Mouse (Mus musculus) spleen, postnatal 10 days (tissue): ENCODE measurements around the gene Phkg2.

ENCODE experiments used
- DNase-seq, 2 experiments: peaks; one replicate each; pipeline ENCODE4 v3.0.0; 2021 to 2022; ENCODE audit warnings: low spot score in 2 of 2

The Phkg2 gene

DNA sequence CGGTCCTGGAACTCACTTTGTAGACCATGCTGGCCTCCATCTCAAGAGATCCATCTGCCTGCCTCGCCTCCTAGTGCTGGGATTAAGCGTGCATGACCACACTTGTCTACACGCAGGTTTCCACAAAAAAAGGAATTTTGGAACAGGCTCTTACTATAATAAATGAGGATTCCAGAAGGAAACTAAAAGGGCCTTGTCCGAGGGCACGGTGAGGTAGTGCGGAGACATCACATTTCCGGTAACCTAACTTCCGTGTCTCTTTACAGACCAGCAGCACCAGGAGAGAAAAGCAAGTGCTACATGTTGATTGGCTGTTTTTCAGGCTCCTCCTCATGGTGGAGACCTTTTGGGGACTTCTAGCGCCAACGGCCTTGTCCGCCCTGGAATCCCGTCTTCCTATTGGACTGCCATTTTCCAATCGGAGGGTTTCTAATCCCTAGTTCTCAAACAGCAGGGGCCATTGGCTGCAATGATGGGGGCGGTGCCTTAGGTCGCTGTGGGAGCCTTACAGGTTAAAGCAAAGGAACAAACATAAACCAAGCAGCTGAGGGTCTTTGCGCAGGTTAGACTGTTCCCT lies at the start of gene Phkg2:
Gene Phkg2, plus strand, starts transcription at position 446 of the 577 bp plus-strand sequence.
- DNase-seq: peak; percentile 75 to 91

DNA sequence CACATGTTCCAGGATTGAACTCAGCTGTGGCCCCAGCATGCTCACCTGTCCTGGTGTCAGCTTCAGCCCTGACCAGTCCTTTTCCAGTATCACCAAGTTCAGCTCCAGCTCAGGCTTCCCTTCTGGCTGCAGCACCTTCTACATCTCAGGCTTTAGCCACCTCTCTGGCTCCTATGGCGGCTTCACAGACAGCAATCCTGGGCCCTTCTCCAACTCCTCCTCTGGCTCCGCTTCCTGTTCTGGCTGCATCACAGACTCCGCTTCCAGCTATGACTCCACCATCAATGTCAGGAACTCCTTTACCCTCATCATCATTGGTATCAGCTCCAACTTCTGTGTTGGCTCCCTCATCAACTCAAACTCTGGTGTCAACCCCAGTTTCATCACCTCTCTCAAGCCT lies 31.5 kb upstream of the Phkg2 start:
- DNase-seq: no peak

DNA sequence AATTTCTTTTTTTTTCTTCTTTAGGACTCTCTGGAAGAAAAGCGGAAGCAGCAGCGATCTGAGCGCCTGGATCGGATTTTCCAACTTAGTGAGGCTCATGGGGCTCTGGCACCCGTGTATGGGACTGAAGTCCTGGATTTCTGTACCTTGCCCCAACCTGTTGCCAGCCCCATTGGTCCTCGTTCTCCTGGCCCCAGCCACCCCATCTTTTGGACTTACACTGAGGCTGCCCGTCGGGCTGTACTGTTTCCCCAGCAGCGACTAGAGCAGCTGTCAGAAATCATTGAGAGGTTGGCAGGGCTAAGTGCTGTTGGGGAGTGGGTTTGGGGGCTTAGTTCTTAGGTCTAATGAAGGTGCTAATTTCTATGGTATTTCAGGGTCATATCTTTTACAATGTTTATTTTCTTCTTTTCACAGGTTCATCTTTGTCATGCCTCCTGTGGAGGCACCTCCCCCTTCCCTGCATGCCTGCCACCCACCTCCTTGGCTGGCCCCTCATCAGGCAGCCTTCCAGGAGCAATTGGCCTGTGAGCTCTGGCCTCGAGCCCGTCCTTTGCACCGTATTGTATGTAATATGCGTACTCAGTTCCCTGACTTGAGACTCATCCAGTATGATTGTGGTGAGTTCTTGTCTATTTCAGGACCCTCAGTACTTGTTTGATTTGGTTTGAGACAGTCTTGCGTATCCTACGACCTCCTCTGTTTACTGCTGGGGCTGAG lies 23.9 kb upstream of the Phkg2 start:
- DNase-seq: no peak

GRCm38 (mm10) chr7:127551558-127551957 lies 21.6 kb upstream of the Phkg2 start:
- DNase-seq: no peak

DNA sequence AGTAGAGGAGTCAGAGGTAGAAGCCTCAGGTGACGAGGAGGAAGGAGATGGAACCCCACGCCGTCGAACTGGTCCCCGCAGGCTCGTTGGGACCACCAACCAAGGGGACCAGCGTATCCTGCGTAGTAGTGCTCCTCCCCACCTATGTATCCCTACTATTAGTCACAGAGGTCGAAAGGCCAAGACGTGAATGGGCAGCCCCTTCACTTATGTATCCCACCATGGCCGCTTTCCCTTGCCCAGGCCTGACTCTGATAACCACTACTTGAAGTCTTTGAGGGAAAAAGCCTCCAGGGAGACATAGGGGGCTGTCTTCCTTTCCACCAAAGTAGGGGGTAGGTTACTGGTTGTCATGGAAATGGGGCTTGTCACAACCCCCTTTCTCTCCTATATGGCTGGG lies 12.6 kb upstream of the Phkg2 start:
- DNase-seq: no peak

DNA sequence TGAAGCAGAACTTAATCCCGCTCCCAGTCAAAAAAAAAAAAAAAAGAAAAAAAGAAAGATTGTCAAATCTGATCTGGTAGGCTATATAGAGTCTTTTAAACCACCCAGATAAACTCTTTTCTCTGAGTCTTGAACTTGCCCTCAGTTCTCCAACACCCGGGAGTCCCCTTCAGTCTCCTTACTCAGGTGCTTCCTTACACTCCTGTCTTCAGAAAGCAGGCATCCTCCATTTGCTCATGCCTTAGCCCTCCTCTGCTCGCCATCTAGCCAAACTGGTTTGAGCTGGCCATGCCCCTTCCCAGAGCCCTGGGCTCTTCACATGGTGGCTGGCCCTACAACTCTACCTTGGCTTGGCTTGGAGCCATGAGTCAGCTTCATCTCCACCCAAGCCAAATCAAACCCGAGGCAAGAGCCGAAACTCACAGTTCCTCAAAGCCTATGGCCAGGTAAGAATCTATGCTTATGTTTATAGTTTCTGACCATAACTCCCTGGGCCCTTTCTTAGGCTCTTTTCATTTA lies 11.7 kb upstream of the Phkg2 start, which contains the start of gene Tmem265:
Gene Tmem265, plus strand, starts transcription at position 51 of the 519 bp plus-strand sequence.
- DNase-seq: no peak

DNA sequence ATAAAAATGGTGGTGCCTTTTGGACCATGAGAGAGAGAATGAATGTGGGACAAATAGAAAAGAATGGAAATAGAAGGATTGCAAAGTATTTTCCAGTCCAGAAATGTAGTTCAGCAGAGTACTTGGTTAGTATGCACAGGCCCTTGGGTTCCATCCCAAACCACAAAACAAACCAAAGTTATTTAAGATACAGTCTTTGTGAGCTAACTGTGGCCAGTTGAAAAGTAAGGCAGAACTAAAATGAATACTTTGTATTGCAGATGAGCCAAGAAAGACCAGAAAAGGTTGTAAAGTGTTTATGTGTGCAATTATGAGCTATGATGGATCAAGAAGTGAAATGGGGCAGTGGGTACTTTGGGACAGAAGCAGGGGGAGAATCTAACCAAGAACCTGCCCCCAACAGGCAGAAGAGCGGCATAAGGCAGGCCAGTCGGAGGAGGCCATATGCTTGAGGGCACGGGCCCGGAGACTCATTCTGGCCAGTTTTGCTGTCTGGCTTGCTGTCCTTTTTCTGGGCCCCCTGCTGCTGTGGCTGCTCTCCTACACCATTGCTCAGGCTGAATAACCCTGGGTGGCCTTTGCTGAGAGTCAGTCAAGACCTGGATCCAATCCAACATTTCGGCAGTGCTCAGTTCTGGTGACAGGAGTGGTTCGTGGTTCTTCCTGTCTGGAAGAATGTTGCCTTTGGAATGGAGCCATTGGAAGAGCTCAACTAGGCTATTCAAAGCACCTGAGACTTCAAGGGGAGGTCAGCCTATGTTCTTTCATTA lies 8.6 kb upstream of the Phkg2 start:
- no peak for DNase-seq

DNA sequence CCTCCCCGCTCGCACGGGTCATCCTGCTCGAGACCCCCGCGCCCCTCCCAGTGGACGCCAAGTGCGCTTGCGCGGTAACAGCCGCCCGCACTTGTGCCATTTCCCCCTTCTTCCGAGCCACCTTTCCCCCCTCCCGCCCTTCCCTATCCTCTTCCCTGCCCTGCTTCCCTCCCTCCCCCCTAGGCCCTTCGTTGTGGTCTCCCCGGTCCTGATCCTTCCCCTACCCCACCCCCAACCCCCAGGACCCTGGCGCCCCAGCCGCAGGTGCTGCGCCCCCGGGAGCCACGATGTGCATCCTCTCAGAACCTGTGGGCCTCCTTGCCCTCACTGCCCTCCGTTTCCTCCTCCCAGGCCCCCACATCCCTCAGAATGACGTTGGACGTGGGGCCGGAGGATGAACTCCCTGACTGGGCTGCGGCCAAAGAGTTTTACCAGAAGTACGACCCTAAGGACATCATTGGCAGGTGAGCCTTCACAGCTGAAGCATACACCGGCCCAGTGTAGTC lies 416 bp downstream of the Phkg2 start:
- peak; percentile 47 to 52 for DNase-seq

DNA sequence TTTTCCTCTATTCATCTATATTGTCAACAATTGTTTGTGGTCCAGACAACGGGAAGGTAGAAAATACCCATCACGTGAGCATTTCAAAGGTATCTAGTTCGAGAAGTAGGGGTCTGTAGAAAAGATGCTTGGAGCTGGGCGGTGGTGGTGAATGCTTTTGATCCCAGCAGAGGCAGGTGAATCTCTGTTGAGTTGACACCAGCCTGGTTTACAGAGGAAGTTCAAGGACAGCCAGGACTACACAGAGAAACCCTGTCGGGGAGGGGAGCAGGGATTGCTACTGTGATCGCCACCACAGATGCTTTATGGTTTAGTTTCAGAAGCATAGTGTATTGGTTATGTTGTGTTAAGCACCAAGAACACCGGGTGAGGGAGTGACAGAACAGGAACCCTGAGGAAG lies 975 bp downstream of the Phkg2 start:
- no peak for DNase-seq

DNA sequence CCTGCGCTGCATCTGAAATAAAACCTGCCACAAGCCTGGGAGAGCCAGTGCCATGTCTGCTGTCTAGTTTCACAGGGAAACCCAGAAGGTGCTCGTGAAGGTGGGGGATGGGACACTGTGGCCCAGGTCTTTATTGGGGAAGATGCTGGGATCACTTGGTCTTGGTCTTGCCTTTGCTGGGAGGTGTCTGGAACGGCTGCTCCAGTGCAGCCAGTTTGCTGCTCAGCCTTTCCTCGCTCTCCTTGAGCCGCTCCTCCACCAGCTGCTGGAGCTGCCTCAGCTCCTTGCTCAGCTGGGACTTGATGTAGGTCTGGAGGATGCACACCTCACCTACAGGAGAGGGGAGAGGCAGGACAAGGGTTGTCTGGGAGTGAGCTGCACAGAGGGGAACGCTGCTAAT lies 10.1 kb downstream of the Phkg2 start:
- DNase-seq: no peak

GRCm38 (mm10) chr7:127585031-127585430 lies 11.9 kb downstream of the Phkg2 start:
- no peak for DNase-seq

GRCm38 (mm10) chr7:127586149-127586548 lies 13.0 kb downstream of the Phkg2 start:
- peak; percentile 39 to 71 for DNase-seq

DNA sequence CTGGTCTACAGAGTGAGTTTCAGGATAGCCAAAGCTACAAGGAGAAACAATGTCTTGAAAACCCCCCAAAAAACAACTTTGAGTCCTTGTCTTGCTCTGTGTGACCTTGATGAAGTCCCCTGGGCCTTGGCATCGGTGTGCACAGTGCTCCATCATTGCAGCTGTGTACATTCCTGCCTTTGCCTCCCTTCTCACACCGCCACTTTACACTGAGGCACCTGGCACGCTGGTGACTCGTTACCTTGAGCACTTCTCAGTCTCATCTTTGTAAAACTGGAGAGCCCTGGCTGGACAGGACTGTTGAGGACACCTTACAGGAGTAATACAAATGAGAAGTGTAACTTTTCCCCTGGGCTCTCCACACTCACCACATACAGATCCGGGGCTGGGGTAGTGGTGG lies 14.1 kb downstream of the Phkg2 start:
- DNase-seq: peak in 1 of 2 experiments; percentile 35

GRCm38 (mm10) chr7:127588011-127588871 lies 15.1 kb downstream of the Phkg2 start, which contains the start of the genes Ccdc189 and Rnf40:
Ccdc189 (minus strand) TSS chr7:127588595.
Rnf40 (plus strand) TSS chr7:127588767.
- peak; percentile 78 to 92 for DNase-seq

DNA sequence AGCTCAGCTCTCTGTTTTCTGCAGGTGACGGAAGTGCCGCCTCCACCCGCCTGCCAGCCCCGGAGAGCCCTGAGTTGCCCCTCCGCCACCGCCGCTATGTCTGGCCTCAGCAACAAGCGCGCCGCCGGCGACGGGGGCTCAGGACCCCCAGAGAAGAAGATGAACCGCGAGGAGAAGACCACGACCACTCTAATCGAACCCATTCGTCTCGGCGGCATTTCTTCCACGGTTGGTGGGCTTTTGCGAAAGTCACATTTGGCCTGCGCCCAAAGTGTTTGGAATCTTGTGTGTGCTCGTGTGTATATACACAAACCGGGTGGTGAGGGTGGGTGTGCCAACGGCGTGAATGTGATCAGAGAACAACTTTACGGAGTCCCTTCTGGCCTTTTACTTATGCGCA lies 15.8 kb downstream of the Phkg2 start:
- DNase-seq: peak in 1 of 2 experiments; percentile 78

DNA sequence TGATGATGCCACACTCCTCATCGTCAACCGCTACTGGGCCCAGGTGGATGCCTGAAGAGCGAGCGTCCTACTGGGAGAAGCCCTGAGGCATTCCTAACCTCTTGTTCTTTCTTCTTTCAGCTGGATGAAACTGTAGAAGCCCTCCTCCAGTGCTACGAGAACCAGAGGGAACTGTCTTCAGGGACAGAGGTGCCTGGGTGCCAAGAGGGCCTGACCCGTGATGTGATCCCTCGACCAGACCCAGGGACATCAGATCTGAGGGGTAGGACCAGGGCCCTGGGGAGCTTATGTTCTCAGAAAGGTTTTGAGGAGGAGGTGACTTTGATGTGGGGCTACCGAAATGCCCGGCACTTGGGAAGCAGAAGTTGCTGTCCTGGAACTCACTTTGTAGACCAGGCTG lies 16.5 kb downstream of the Phkg2 start:
- no peak for DNase-seq

- DNase-seq: no peak
Measured at GRCm38 (mm10) chr7:127591108-127591507, 18.0 kb downstream of the Phkg2 start.

DNA sequence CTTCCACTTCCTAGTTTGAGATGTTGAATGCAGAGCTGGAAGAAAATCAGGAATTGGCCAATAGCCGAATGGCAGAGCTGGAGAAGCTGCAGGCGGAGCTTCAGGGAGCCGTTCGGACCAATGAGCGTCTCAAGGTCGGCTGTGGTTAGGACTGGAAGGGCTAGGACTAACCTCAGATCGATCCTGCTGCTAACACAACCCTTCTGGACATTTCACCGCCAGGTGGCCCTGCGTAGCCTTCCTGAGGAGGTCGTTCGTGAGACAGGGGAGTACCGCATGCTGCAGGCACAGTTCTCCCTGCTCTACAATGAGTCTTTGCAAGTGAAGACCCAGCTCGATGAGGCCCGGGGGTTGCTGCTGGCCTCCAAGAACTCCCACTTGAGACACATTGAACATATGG lies 19.4 kb downstream of the Phkg2 start:
- DNase-seq: no peak

GRCm38 (mm10) chr7:127596747-127597146 lies 23.6 kb downstream of the Phkg2 start:
- DNase-seq: no peak

DNA sequence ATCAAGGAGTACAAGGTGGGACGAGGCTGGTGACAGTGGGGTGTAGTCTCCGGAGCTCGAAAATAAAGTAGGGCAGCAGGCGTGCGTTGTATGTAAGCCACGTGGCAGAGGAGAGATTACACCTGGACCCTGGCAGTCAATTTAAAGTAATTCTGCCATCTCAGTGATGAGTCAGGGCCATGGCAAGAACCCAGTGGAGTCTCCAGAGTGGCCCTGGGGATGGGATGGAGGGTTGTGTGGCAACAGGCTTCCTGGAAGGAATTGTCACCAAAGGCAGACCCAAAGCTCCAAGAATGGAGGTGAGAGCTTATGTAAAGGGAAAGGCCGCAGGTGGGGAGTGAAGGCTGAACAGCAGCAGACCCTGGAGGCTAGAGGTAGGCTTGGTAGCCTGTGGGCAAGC lies 27.5 kb downstream of the Phkg2 start:
- DNase-seq: no peak

GRCm38 (mm10) chr7:127601735-127602134 lies 28.6 kb downstream of the Phkg2 start:
- DNase-seq: no peak
